Mouse (Mus musculus) hindbrain, embryonic 15.5 days (tissue): ENCODE measurements around the gene Bag1. TPM values are rescaled to one million over a fixed set of nuclear protein-coding genes. Genes with fewer than 3 reads are reported as not detected.
A peak's percentile ranks its signal among the peaks of the same experiment; 100 is the strongest.

Experiments
- ATAC-seq: fragments of 200-750 bp; cut with Nextera tagmentation; 2 replicates; pipeline ENCODE4 v1.8.0; 2017; ENCODE audit warnings: low read depth, moderate number of reproducible peaks, moderate TSS enrichment; ENCODE audit not compliant: low FRiP score
- H3K27ac ChIP-seq: fragments of 300-500 bp; sonication (generic); replicated peaks from 2 replicates; pipeline ENCODE4 v1.5.1; 2015; ENCODE audit warnings: mild to moderate bottlenecking, inconsistent platforms
- H3K27me3 ChIP-seq: fragments of 300-500 bp; sonication (generic); 2 replicates; pipeline ENCODE4 v1.6.1; 2015; ENCODE audit warnings: control low read depth, inconsistent platforms
- H3K36me3 ChIP-seq: fragments of 300-500 bp; sonication (generic); 2 replicates; pipeline ENCODE4 v1.6.1; 2015; ENCODE audit warnings: control low read depth, inconsistent platforms
- H3K4me1 ChIP-seq: fragments of 300-500 bp; sonication (generic); replicated peaks from 2 replicates; pipeline ENCODE4 v1.6.1; 2015; ENCODE audit warnings: control low read depth, inconsistent platforms
- H3K4me2 ChIP-seq: fragments of 300-500 bp; sonication (generic); 2 replicates; pipeline ENCODE4 v1.6.1; 2015; ENCODE audit warnings: moderate library complexity, mild to moderate bottlenecking, inconsistent platforms
- H3K4me3 ChIP-seq: fragments of 300-500 bp; sonication (generic); 2 replicates; pipeline ENCODE4 v1.5.1; 2015; ENCODE audit warnings: mild to moderate bottlenecking, inconsistent platforms
- H3K9ac ChIP-seq: fragments of 300-500 bp; sonication (generic); 2 replicates; pipeline ENCODE4 v1.6.1; 2015; ENCODE audit warnings: inconsistent platforms
- H3K9me3 ChIP-seq: fragments of 300-500 bp; sonication (generic); 2 replicates; pipeline ENCODE4 v1.6.1; 2016; ENCODE audit warnings: control low read depth, inconsistent platforms
- WGBS: fragments of 180-500 bp; shearing (Covaris S2); methylation state at CpG from one replicate; pipeline ENCODE4 v1.1.7; 2015; 5-methylcytosine and 5-hydroxymethylcytosine counted together
- polyA plus RNA-seq: library from polyadenylated mRNA; unstranded; fragments of >200 nt; fragmentation: Nextera tagmentation; extraction: Ambion mirVana; gene quantifications from 2 replicates; pipeline ENCODE4 v1.2.1, GENCODE M21; 2015

Gene Bag1
- polyA plus RNA-seq, result 181 and 203 TPM in 2 replicates

- peak within 1 kb of the TSS; percentile 88 for H3K4me2 ChIP-seq
- peak within 1 kb of the TSS; percentile 87 for H3K4me3 ChIP-seq
- peaks cover 26% of the 10 kb centered on the region for H3K36me3 ChIP-seq
- peaks cover 31% of the 10 kb centered on the region for H3K4me1 ChIP-seq
- no peaks in the 10 kb centered on the region for H3K27me3 ChIP-seq
- under 1% methylated on average over 31 of the region's 50 CpGs for WGBS
- peak; percentile 99 for ATAC-seq
- peak within 1 kb of the TSS; percentile 81 for H3K9ac ChIP-seq
- H3K9me3 ChIP-seq, result no peaks in the 10 kb centered on the region
- peak within 1 kb of the TSS; percentile 88 for H3K27ac ChIP-seq
Measured at GRCm38 (mm10) chr4:40948160-40948708, at the start of gene Bag1, which contains the start of gene Chmp5. TSS of gene Bag1 (minus strand) at chr4:40948294. TSS of gene Chmp5 (plus strand) at chr4:40948407.

GRCm38 (mm10) chr4:40996302-40996701 lies 48.2 kb upstream of the Bag1 start:
- Histone ChIP-seq H3K9me3 (no peaks in the 10 kb centered on the region), H3K27me3 (no peaks in the 10 kb centered on the region), H3K4me1 (no peaks in the 10 kb centered on the region), H3K36me3 (peaks cover 92% of the 10 kb centered on the region), H3K27ac (no peak overlapping the region), H3K9ac (no peak overlapping the region), H3K4me3 (no peak overlapping the region), H3K4me2 (no peak overlapping the region)
- ATAC-seq, result no peak
- 93% methylated on average over 6 of the region's 6 CpGs for WGBS

GRCm38 (mm10) chr4:40989633-40990032 lies 41.5 kb upstream of the Bag1 start:
- Histone ChIP-seq H3K9me3 (no peaks in the 10 kb centered on the region), H3K36me3 (peaks cover 88% of the 10 kb centered on the region), H3K4me2 (no peak overlapping the region), H3K9ac (no peak overlapping the region), H3K4me1 (no peaks in the 10 kb centered on the region), H3K27me3 (no peaks in the 10 kb centered on the region), H3K4me3 (no peak overlapping the region), H3K27ac (no peak overlapping the region)
- 90% methylated on average over 6 of the region's 6 CpGs for WGBS
- no peak for ATAC-seq

- Histone ChIP-seq H3K27ac (no peak overlapping the region), H3K36me3 (peaks cover 74% of the 10 kb centered on the region), H3K27me3 (no peaks in the 10 kb centered on the region), H3K9ac (no peak overlapping the region), H3K4me1 (no peaks in the 10 kb centered on the region), H3K4me3 (no peak overlapping the region), H3K4me2 (no peak overlapping the region), H3K9me3 (no peaks in the 10 kb centered on the region)
- 98% methylated on average over 1 of the region's 1 CpGs for WGBS
- ATAC-seq, result no peak
Measured at GRCm38 (mm10) chr4:40983686-40984085, 35.6 kb upstream of the Bag1 start.

- no peak overlapping the region for H3K4me3 ChIP-seq
- peaks cover 77% of the 10 kb centered on the region for H3K36me3 ChIP-seq
- WGBS, result 76% methylated on average over 3 of the region's 3 CpGs
- no peaks in the 10 kb centered on the region for H3K9me3 ChIP-seq
- H3K27me3 ChIP-seq, result no peaks in the 10 kb centered on the region
- no peaks in the 10 kb centered on the region for H3K4me1 ChIP-seq
- no peak overlapping the region for H3K9ac ChIP-seq
- ATAC-seq, result no peak
- H3K4me2 ChIP-seq, result no peak overlapping the region
- no peak overlapping the region for H3K27ac ChIP-seq
Measured at GRCm38 (mm10) chr4:40982486-40982885, 34.4 kb upstream of the Bag1 start.

- H3K36me3 ChIP-seq, result peaks cover 62% of the 10 kb centered on the region
- H3K4me2 ChIP-seq, result no peak overlapping the region
- H3K4me3 ChIP-seq, result no peak overlapping the region
- no peak for ATAC-seq
- H3K27me3 ChIP-seq, result no peaks in the 10 kb centered on the region
- no peaks in the 10 kb centered on the region for H3K9me3 ChIP-seq
- WGBS, result 100% methylated on average over 1 of the region's 1 CpGs
- no peak overlapping the region for H3K9ac ChIP-seq
- H3K4me1 ChIP-seq, result no peaks in the 10 kb centered on the region
- H3K27ac ChIP-seq, result no peak overlapping the region
Measured at GRCm38 (mm10) chr4:40979430-40979829, 31.3 kb upstream of the Bag1 start.

GRCm38 (mm10) chr4:40976651-40977050 lies 28.6 kb upstream of the Bag1 start:
- no peaks in the 10 kb centered on the region for H3K27me3 ChIP-seq
- WGBS, result 93% methylated on average over 10 of the region's 10 CpGs
- H3K27ac ChIP-seq, result no peak overlapping the region
- ATAC-seq, result no peak
- peaks cover 54% of the 10 kb centered on the region for H3K36me3 ChIP-seq
- H3K9ac ChIP-seq, result no peak overlapping the region
- peaks cover 14% of the 10 kb centered on the region for H3K4me1 ChIP-seq
- no peak overlapping the region for H3K4me3 ChIP-seq
- no peak overlapping the region for H3K4me2 ChIP-seq
- no peaks in the 10 kb centered on the region for H3K9me3 ChIP-seq

- no peak for ATAC-seq
- Histone ChIP-seq H3K27me3 (no peaks in the 10 kb centered on the region), H3K36me3 (peaks cover 45% of the 10 kb centered on the region), H3K4me3 (no peak overlapping the region), H3K4me2 (no peak overlapping the region), H3K27ac (no peak overlapping the region), H3K4me1 (peaks cover 15% of the 10 kb centered on the region), H3K9ac (no peak overlapping the region), H3K9me3 (no peaks in the 10 kb centered on the region)
- 96% methylated on average over 3 of the region's 3 CpGs for WGBS
Measured at GRCm38 (mm10) chr4:40975678-40976077, 27.6 kb upstream of the Bag1 start.

- no peaks in the 10 kb centered on the region for H3K27me3 ChIP-seq
- peaks cover 22% of the 10 kb centered on the region for H3K4me1 ChIP-seq
- no peak overlapping the region for H3K4me3 ChIP-seq
- ATAC-seq, result no peak
- H3K27ac ChIP-seq, result no peak overlapping the region
- H3K36me3 ChIP-seq, result peaks cover 28% of the 10 kb centered on the region
- no peak overlapping the region for H3K4me2 ChIP-seq
- 97% methylated on average over 1 of the region's 1 CpGs for WGBS
- no peak overlapping the region for H3K9ac ChIP-seq
- no peaks in the 10 kb centered on the region for H3K9me3 ChIP-seq
Measured at GRCm38 (mm10) chr4:40974011-40974410, 25.9 kb upstream of the Bag1 start.

GRCm38 (mm10) chr4:40971744-40972143 lies 23.6 kb upstream of the Bag1 start:
- peak overlapping the region; percentile 74 for H3K4me2 ChIP-seq
- H3K36me3 ChIP-seq, result peaks cover 9% of the 10 kb centered on the region
- H3K4me1 ChIP-seq, result peaks cover 22% of the 10 kb centered on the region
- peak overlapping the region; percentile 85 for H3K4me3 ChIP-seq
- no peaks in the 10 kb centered on the region for H3K9me3 ChIP-seq
- WGBS, result 26% methylated on average over 13 of the region's 13 CpGs
- ATAC-seq, result no peak
- no peaks in the 10 kb centered on the region for H3K27me3 ChIP-seq
- peak overlapping the region; percentile 92; the same call in 1 of the 2 replicates for H3K27ac ChIP-seq
- H3K9ac ChIP-seq, result peak overlapping the region; percentile 82

GRCm38 (mm10) chr4:40970842-40971701 lies 23.0 kb upstream of the Bag1 start, which contains the start of gene Nfx1:
TSS of gene Nfx1 (plus strand) at chr4:40970906.
- Histone ChIP-seq H3K27me3 (no peaks in the 10 kb centered on the region), H3K9ac (peak within 1 kb of the TSS; percentile 82), H3K27ac (peak within 1 kb of the TSS; percentile 92), H3K9me3 (no peaks in the 10 kb centered on the region), H3K4me3 (peak within 1 kb of the TSS; percentile 85), H3K4me1 (peaks cover 22% of the 10 kb centered on the region), H3K36me3 (peaks cover 10% of the 10 kb centered on the region), H3K4me2 (peak within 1 kb of the TSS; percentile 74)
- under 1% methylated on average over 71 of the region's 85 CpGs for WGBS
- peak; percentile 97 for ATAC-seq

- H3K4me1 ChIP-seq, result peaks cover 22% of the 10 kb centered on the region
- H3K4me3 ChIP-seq, result peak overlapping the region; percentile 85
- H3K27me3 ChIP-seq, result no peaks in the 10 kb centered on the region
- H3K4me2 ChIP-seq, result peak overlapping the region; percentile 74
- ATAC-seq, result no peak
- H3K9ac ChIP-seq, result peak overlapping the region; percentile 82
- WGBS, result 0% methylated on average over 16 of the region's 16 CpGs
- peaks cover 16% of the 10 kb centered on the region for H3K36me3 ChIP-seq
- H3K27ac ChIP-seq, result peak overlapping the region; percentile 92
- no peaks in the 10 kb centered on the region for H3K9me3 ChIP-seq
Measured at GRCm38 (mm10) chr4:40970592-40970841, 22.4 kb upstream of the Bag1 start.
